Mouse (Mus musculus): ENCODE measurements around the gene Msl1.
"Not testable (repeated sequence)": the region's sequence is repeated elsewhere in the genome, so short reads cannot be mapped to it uniquely, and the experiment has no call there.

Msl1 gene

GRCm38 (mm10) chr11:98795714-98796514 lies 598 bp downstream of the Msl1 start:
- no peak for DNase-seq (ENCODE audit: extremely low spot score, low spot score)

- DNase-seq (ENCODE audit: extremely low spot score, low spot score), result peak; percentile 84
These were observed 1.4 kb downstream of the Msl1 start for GRCm38 (mm10) chr11:98796515-98797216.

- no peak for DNase-seq (ENCODE audit: extremely low spot score, low spot score)
These were observed 2.0 kb downstream of the Msl1 start for GRCm38 (mm10) chr11:98797306-98797705.

- no peak for DNase-seq (ENCODE audit: extremely low spot score, low spot score)
These were observed 2.6 kb downstream of the Msl1 start for GRCm38 (mm10) chr11:98797909-98798308.

- DNase-seq (ENCODE audit: extremely low spot score, low spot score), result no peak
These were observed 9.3 kb downstream of the Msl1 start, which contains the start of gene Casc3 for GRCm38 (mm10) chr11:98804605-98805004. Gene Casc3, plus strand, starts transcription at chr11:98804905.

- no peak for DNase-seq (ENCODE audit: extremely low spot score, low spot score)
These were observed 13.1 kb downstream of the Msl1 start for GRCm38 (mm10) chr11:98808417-98808816.

GRCm38 (mm10) chr11:98809457-98810290 lies 14.4 kb downstream of the Msl1 start:
- peak; percentile 97 for DNase-seq (ENCODE audit: extremely low spot score, low spot score)

GRCm38 (mm10) chr11:98810686-98811085 lies 15.4 kb downstream of the Msl1 start:
- DNase-seq (ENCODE audit: extremely low spot score, low spot score), result no peak

- DNase-seq (ENCODE audit: extremely low spot score, low spot score), result no peak
These were observed 21.5 kb downstream of the Msl1 start for GRCm38 (mm10) chr11:98816706-98817239.

- no peak for DNase-seq (ENCODE audit: extremely low spot score, low spot score)
These were observed 25.7 kb downstream of the Msl1 start for GRCm38 (mm10) chr11:98820968-98821367.

- not testable (repeated sequence) for DNase-seq (ENCODE audit: extremely low spot score, low spot score)
These were observed 30.8 kb downstream of the Msl1 start for GRCm38 (mm10) chr11:98826071-98826470.

GRCm38 (mm10) chr11:98827877-98828276 lies 32.6 kb downstream of the Msl1 start:
- no peak for DNase-seq (ENCODE audit: extremely low spot score, low spot score)

GRCm38 (mm10) chr11:98829091-98829775 lies 33.9 kb downstream of the Msl1 start:
- DNase-seq (ENCODE audit: extremely low spot score, low spot score), result no peak

GRCm38 (mm10) chr11:98829875-98830274 lies 34.6 kb downstream of the Msl1 start:
- DNase-seq (ENCODE audit: extremely low spot score, low spot score), result no peak

- DNase-seq (ENCODE audit: extremely low spot score, low spot score), result no peak
These were observed 40.0 kb downstream of the Msl1 start for GRCm38 (mm10) chr11:98835296-98835695.

GRCm38 (mm10) chr11:98835725-98836124 lies 40.4 kb downstream of the Msl1 start:
- no peak for DNase-seq (ENCODE audit: extremely low spot score, low spot score)

GRCm38 (mm10) chr11:98836128-98836527 lies 40.8 kb downstream of the Msl1 start:
- DNase-seq (ENCODE audit: extremely low spot score, low spot score), result no peak

- peak; percentile 85 for DNase-seq (ENCODE audit: extremely low spot score, low spot score)
These were observed 41.4 kb downstream of the Msl1 start, which contains the start of gene Rapgefl1 for GRCm38 (mm10) chr11:98836651-98837141. Gene Rapgefl1, plus strand, starts transcription at chr11:98836785.

GRCm38 (mm10) chr11:98837231-98837704 lies 42.0 kb downstream of the Msl1 start:
- peak; percentile 57 for DNase-seq (ENCODE audit: extremely low spot score, low spot score)

- no peak for DNase-seq (ENCODE audit: extremely low spot score, low spot score)
These were observed 42.6 kb downstream of the Msl1 start for GRCm38 (mm10) chr11:98837917-98838316.

Measured in neural tube, embryonic 10.5 days (tissue).